Mouse (Mus musculus): ENCODE measurements at regions not wholly inside any gene's neighbourhood (a gene's known extent, or its start where the extent isn't known, plus 50 kb on each side); places are given as distances from the start of the nearest gene placed in this dataset.
"Not testable (repeated sequence)": the region's sequence is repeated elsewhere in the genome, so short reads cannot be mapped to it uniquely, and the experiment has no call there.

GRCm38 (mm10) chr15:11505076-11505639 is 105.7 kb upstream of the Tars start:
- in situ Hi-C loops (cut with MboI; ENCODE audit: unreplicated experiment in 2 of 2): no loop called here

GRCm38 (mm10) chr15:11496436-11496835 is 97.0 kb upstream of the Tars start:
- in situ Hi-C loops (cut with MboI; ENCODE audit: unreplicated experiment in 2 of 2): loop anchor here (10.0 kb wide), 1 partner anchor 468 kb away; no protein-coding TSS in a partner anchor

GRCm38 (mm10) chr15:11489116-11489515 is 89.7 kb upstream of the Tars start:
- in situ Hi-C loops (cut with MboI; ENCODE audit: unreplicated experiment in 2 of 2): no loop called here

GRCm38 (mm10) chr15:11487268-11487783 is 87.9 kb upstream of the Tars start:
- in situ Hi-C loops (cut with MboI; ENCODE audit: unreplicated experiment in 2 of 2): no loop called here

GRCm38 (mm10) chr15:11483916-11484315 is 84.5 kb upstream of the Tars start:
- in situ Hi-C loops (cut with MboI; ENCODE audit: unreplicated experiment in 2 of 2): no loop called here

- in situ Hi-C loops (cut with MboI; ENCODE audit: unreplicated experiment in 2 of 2): no loop called here
Measured at GRCm38 (mm10) chr15:11479166-11479944, 79.9 kb upstream of the Tars start.

GRCm38 (mm10) chr15:11476248-11476647 is 76.8 kb upstream of the Tars start:
- in situ Hi-C loops (cut with MboI; ENCODE audit: unreplicated experiment in 2 of 2): no loop called here

GRCm38 (mm10) chr15:11463341-11463740 is 63.9 kb upstream of the Tars start:
- in situ Hi-C loops (cut with MboI; ENCODE audit: unreplicated experiment in 2 of 2): no loop called here

- in situ Hi-C loops (cut with MboI; ENCODE audit: unreplicated experiment in 2 of 2): not testable (repeated sequence)
Measured at GRCm38 (mm10) chr15:11461575-11461974, 62.1 kb upstream of the Tars start.

- in situ Hi-C loops (cut with MboI; ENCODE audit: unreplicated experiment in 2 of 2): no loop called here
Measured at GRCm38 (mm10) chr15:11459306-11459705, 59.8 kb upstream of the Tars start.

GRCm38 (mm10) chr15:11457278-11457677 is 57.8 kb upstream of the Tars start:
- in situ Hi-C loops (cut with MboI; ENCODE audit: unreplicated experiment in 2 of 2): no loop called here

- in situ Hi-C loops (cut with MboI; ENCODE audit: unreplicated experiment in 2 of 2): no loop called here
Measured at GRCm38 (mm10) chr15:11455982-11456381, 56.5 kb upstream of the Tars start.

- in situ Hi-C loops (cut with MboI; ENCODE audit: unreplicated experiment in 2 of 2): no loop called here
Measured at GRCm38 (mm10) chr15:11455366-11455785, 55.9 kb upstream of the Tars start.

- in situ Hi-C loops (cut with MboI; ENCODE audit: unreplicated experiment in 2 of 2): no loop called here
Measured at GRCm38 (mm10) chr15:11453997-11454396, 54.5 kb upstream of the Tars start.

- in situ Hi-C loops (cut with MboI; ENCODE audit: unreplicated experiment in 2 of 2): no loop called here
Measured at GRCm38 (mm10) chr15:11451635-11452034, 52.2 kb upstream of the Tars start.

All from v-Abl transformed pro-B cells (cell line).